Mouse (Mus musculus): ENCODE measurements at regions not wholly inside any gene's neighbourhood (a gene's known extent, or its start where the extent isn't known, plus 50 kb on each side); places are given as distances from the start of the nearest gene placed in this dataset.

DNA sequence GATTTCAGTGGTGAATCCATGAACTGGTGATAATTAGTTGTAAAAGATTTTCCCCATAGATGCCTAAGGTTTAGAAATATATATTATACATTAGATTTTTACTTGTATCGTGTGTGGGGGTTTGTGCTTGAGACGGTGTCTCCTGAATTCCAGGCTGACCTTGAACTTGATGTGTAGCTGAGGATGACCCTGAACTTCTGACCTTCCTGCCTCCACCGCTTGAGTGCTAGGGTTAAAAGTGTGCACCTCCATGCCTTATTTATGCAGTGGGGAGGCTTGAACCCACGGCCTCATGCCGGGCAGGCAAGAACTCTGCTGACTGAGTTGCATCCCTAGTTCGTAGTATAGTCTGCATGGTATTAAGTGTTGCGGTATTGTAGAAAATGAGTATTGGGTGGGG is 69.3 kb upstream of the Arid5b start:
- no peak for TF ChIP-seq CTCF (IDR thresholded peaks at IDR 0.05; ENCODE audit: low read depth)
- no peak for TF ChIP-seq EP300 (optimal IDR thresholded peaks at IDR 0.05)
